Mouse (Mus musculus): ENCODE data around the gene Tex50. TPM values are rescaled to one million over a fixed set of nuclear protein-coding genes. Genes with fewer than 3 reads are reported as not detected.
A peak's percentile ranks its signal among the peaks of the same experiment; 100 is the strongest.
"Not testable (repeated sequence)": the region's sequence is repeated elsewhere in the genome, so short reads cannot be mapped to it uniquely, and the experiment has no call there.

The Tex50 gene
- polyA plus RNA-seq (2014; fragmentation: Nextera tagmentation; extraction: Ambion mirVana): not detected in 2 replicates

- H3K27ac ChIP-seq (ENCODE audit: low read depth, low read length): no peak within 1 kb of the TSS
- H3K27me3 ChIP-seq (replicated peaks; ENCODE audit: control insufficient read depth, insufficient read depth, low read length): no peaks in the 10 kb centered on the region
- WGBS: 83% methylated on average over 3 of the region's 3 CpGs
- no peak within 1 kb of the TSS for H3K9ac ChIP-seq (ENCODE audit: low read depth, low read length)
- no peaks in the 10 kb centered on the region for H3K9me3 ChIP-seq (ENCODE audit: control insufficient read depth, low read length)
- H3K4me2 ChIP-seq: no peak within 1 kb of the TSS
- no peaks in the 10 kb centered on the region for H3K4me1 ChIP-seq (replicated peaks; ENCODE audit: control insufficient read depth, insufficient read depth, low read length)
- no peak within 1 kb of the TSS for H3K4me3 ChIP-seq (ENCODE audit: low read depth, low read length)
- H3K36me3 ChIP-seq (ENCODE audit: control insufficient read depth, insufficient read depth, low read length): no peaks in the 10 kb centered on the region
- no peak for ATAC-seq (replicated peaks; ENCODE audit: low FRiP score)
- DNase-seq (ENCODE audit: low spot score): no peak
These were observed at the start of gene Tex50 for GRCm38 (mm10) chr1:161159214-161159613. Gene Tex50 (minus strand): TSS chr1:161159314.

- no peaks in the 10 kb centered on the region for H3K9me3 ChIP-seq (ENCODE audit: control insufficient read depth, low read length)
- no peak overlapping the region for H3K4me2 ChIP-seq
- no peaks in the 10 kb centered on the region; the same call in 1 of the 2 replicates for H3K4me1 ChIP-seq (replicated peaks; ENCODE audit: control insufficient read depth, insufficient read depth, low read length)
- H3K9ac ChIP-seq (ENCODE audit: low read depth, low read length): no peak overlapping the region
- no peak overlapping the region for H3K27ac ChIP-seq (ENCODE audit: low read depth, low read length)
- H3K27me3 ChIP-seq (replicated peaks; ENCODE audit: control insufficient read depth, insufficient read depth, low read length): no peaks in the 10 kb centered on the region
- ATAC-seq (replicated peaks; ENCODE audit: low FRiP score) (no peak), DNase-seq (ENCODE audit: low spot score) (no peak)
- H3K36me3 ChIP-seq (ENCODE audit: control insufficient read depth, insufficient read depth, low read length): no peaks in the 10 kb centered on the region
- no peak overlapping the region for H3K4me3 ChIP-seq (ENCODE audit: low read depth, low read length)
- whole genome bisulfite sequencing: 52% methylated on average over 5 of the region's 5 CpGs
These were observed 40.7 kb upstream of the Tex50 start for GRCm38 (mm10) chr1:161199856-161200255.

GRCm38 (mm10) chr1:161196364-161196763 lies 37.2 kb upstream of the Tex50 start:
- ATAC-seq (replicated peaks; ENCODE audit: low FRiP score); H3K4me1 ChIP-seq (replicated peaks; ENCODE audit: control insufficient read depth, insufficient read depth, low read length); H3K9me3 ChIP-seq (ENCODE audit: control insufficient read depth, low read length); H3K27ac ChIP-seq (ENCODE audit: low read depth, low read length); H3K27me3 ChIP-seq (replicated peaks; ENCODE audit: control insufficient read depth, insufficient read depth, low read length); DNase-seq (ENCODE audit: low spot score); H3K36me3 ChIP-seq (ENCODE audit: control insufficient read depth, insufficient read depth, low read length): not testable (repeated sequence)
- Histone ChIP-seq H3K9ac (ENCODE audit: low read depth, low read length) (peak overlapping the region; percentile 70; the same call in 1 of the 2 replicates), H3K4me2 (peak overlapping the region; percentile 83), H3K4me3 (ENCODE audit: low read depth, low read length) (peak overlapping the region; percentile 56; the same call in 1 of the 2 replicates)
- WGBS: 57% methylated on average over 11 of the region's 11 CpGs

- DNase-seq (ENCODE audit: low spot score) (peak; percentile 74), ATAC-seq (replicated peaks; ENCODE audit: low FRiP score) (peak; percentile 97)
- Histone ChIP-seq H3K4me2 (peak overlapping the region; percentile 83), H3K9me3 (ENCODE audit: control insufficient read depth, low read length) (no peaks in the 10 kb centered on the region), H3K4me3 (ENCODE audit: low read depth, low read length) (peak overlapping the region; percentile 56), H3K27ac (ENCODE audit: low read depth, low read length) (no peak overlapping the region), H3K36me3 (ENCODE audit: control insufficient read depth, insufficient read depth, low read length) (no peaks in the 10 kb centered on the region), H3K9ac (ENCODE audit: low read depth, low read length) (peak overlapping the region; percentile 70), H3K27me3 (replicated peaks; ENCODE audit: control insufficient read depth, insufficient read depth, low read length) (no peaks in the 10 kb centered on the region), H3K4me1 (replicated peaks; ENCODE audit: control insufficient read depth, insufficient read depth, low read length) (no peaks in the 10 kb centered on the region; the same call in 1 of the 2 replicates)
- WGBS: under 1% methylated on average over 16 of the region's 16 CpGs
These were observed 36.6 kb upstream of the Tex50 start for GRCm38 (mm10) chr1:161195541-161196351.

- Histone ChIP-seq H3K4me1 (replicated peaks; ENCODE audit: control insufficient read depth, insufficient read depth, low read length) (no peaks in the 10 kb centered on the region), H3K9ac (ENCODE audit: low read depth, low read length) (no peak overlapping the region), H3K36me3 (ENCODE audit: control insufficient read depth, insufficient read depth, low read length) (no peaks in the 10 kb centered on the region), H3K9me3 (ENCODE audit: control insufficient read depth, low read length) (no peaks in the 10 kb centered on the region), H3K4me3 (ENCODE audit: low read depth, low read length) (no peak overlapping the region), H3K27ac (ENCODE audit: low read depth, low read length) (no peak overlapping the region), H3K27me3 (replicated peaks; ENCODE audit: control insufficient read depth, insufficient read depth, low read length) (no peaks in the 10 kb centered on the region), H3K4me2 (no peak overlapping the region)
- ATAC-seq (replicated peaks; ENCODE audit: low FRiP score) (no peak), DNase-seq (ENCODE audit: low spot score) (no peak)
- 70% methylated on average over 9 of the region's 9 CpGs for WGBS
These were observed 31.3 kb upstream of the Tex50 start for GRCm38 (mm10) chr1:161190253-161190910.

GRCm38 (mm10) chr1:161185431-161185830 lies 26.3 kb upstream of the Tex50 start:
- no peaks in the 10 kb centered on the region for H3K9me3 ChIP-seq (ENCODE audit: control insufficient read depth, low read length)
- no peak overlapping the region for H3K4me3 ChIP-seq (ENCODE audit: low read depth, low read length)
- H3K9ac ChIP-seq (ENCODE audit: low read depth, low read length): no peak overlapping the region
- DNase-seq (ENCODE audit: low spot score): no peak
- no peaks in the 10 kb centered on the region for H3K27me3 ChIP-seq (replicated peaks; ENCODE audit: control insufficient read depth, insufficient read depth, low read length)
- ATAC-seq (replicated peaks; ENCODE audit: low FRiP score): no peak
- H3K4me2 ChIP-seq: no peak overlapping the region
- no peaks in the 10 kb centered on the region for H3K4me1 ChIP-seq (replicated peaks; ENCODE audit: control insufficient read depth, insufficient read depth, low read length)
- no peaks in the 10 kb centered on the region for H3K36me3 ChIP-seq (ENCODE audit: control insufficient read depth, insufficient read depth, low read length)
- WGBS: 81% methylated on average over 3 of the region's 3 CpGs
- H3K27ac ChIP-seq (ENCODE audit: low read depth, low read length): no peak overlapping the region

GRCm38 (mm10) chr1:161183677-161184076 lies 24.6 kb upstream of the Tex50 start:
- WGBS: 70% methylated on average over 9 of the region's 9 CpGs
- DNase-seq (ENCODE audit: low spot score) (no peak), ATAC-seq (replicated peaks; ENCODE audit: low FRiP score) (no peak)
- Histone ChIP-seq H3K27me3 (replicated peaks; ENCODE audit: control insufficient read depth, insufficient read depth, low read length) (no peaks in the 10 kb centered on the region), H3K9me3 (ENCODE audit: control insufficient read depth, low read length) (0 out of 2 replicates have a peak, but pooled peaks cover 3% of the 10 kb centered on the region), H3K27ac (ENCODE audit: low read depth, low read length) (no peak overlapping the region), H3K36me3 (ENCODE audit: control insufficient read depth, insufficient read depth, low read length) (no peaks in the 10 kb centered on the region), H3K4me3 (ENCODE audit: low read depth, low read length) (no peak overlapping the region), H3K4me2 (no peak overlapping the region), H3K4me1 (replicated peaks; ENCODE audit: control insufficient read depth, insufficient read depth, low read length) (no peaks in the 10 kb centered on the region), H3K9ac (ENCODE audit: low read depth, low read length) (no peak overlapping the region)

- Histone ChIP-seq H3K9ac (ENCODE audit: low read depth, low read length) (no peak overlapping the region), H3K36me3 (ENCODE audit: control insufficient read depth, insufficient read depth, low read length) (no peaks in the 10 kb centered on the region), H3K4me3 (ENCODE audit: low read depth, low read length) (no peak overlapping the region), H3K4me2 (no peak overlapping the region), H3K27me3 (replicated peaks; ENCODE audit: control insufficient read depth, insufficient read depth, low read length) (no peaks in the 10 kb centered on the region), H3K27ac (ENCODE audit: low read depth, low read length) (no peak overlapping the region), H3K4me1 (replicated peaks; ENCODE audit: control insufficient read depth, insufficient read depth, low read length) (no peaks in the 10 kb centered on the region), H3K9me3 (ENCODE audit: control insufficient read depth, low read length) (0 out of 2 replicates have a peak, but pooled peaks cover 3% of the 10 kb centered on the region)
- ATAC-seq (replicated peaks; ENCODE audit: low FRiP score) (no peak), DNase-seq (ENCODE audit: low spot score) (no peak)
- 83% methylated on average over 9 of the region's 9 CpGs for WGBS
These were observed 23.3 kb upstream of the Tex50 start for GRCm38 (mm10) chr1:161182386-161182785.
